Mouse (Mus musculus): ENCODE data around the gene Gm15127.
"Not testable (repeated sequence)": the region's sequence is repeated elsewhere in the genome, so short reads cannot be mapped to it uniquely, and the experiment has no call there.

Gm15127 gene

DNA sequence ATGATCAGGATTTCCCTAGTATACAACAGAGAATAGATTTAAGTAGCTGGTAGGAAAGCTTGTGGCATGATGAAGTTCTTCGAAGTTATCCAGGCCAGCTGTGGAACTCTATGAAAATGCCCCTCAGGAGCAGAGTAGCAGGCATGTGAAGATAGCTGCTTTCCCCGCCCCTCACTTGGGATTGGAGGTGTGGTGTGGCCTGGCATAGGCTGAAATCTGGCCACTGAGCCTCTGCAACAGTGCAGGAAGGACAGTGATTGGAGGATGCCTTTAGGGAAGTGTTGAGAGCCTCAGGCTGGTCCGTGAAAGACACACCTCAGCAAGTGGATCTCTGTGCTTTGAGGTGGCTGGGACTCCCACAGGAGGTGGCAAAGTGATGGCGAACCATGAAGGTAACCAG lies at the start of gene Gm15127:
Gene Gm15127, plus strand, starts transcription at position 301 of the 400 bp plus-strand sequence.
- not testable (repeated sequence) for DNase-seq (ENCODE audit: low spot score)

DNA sequence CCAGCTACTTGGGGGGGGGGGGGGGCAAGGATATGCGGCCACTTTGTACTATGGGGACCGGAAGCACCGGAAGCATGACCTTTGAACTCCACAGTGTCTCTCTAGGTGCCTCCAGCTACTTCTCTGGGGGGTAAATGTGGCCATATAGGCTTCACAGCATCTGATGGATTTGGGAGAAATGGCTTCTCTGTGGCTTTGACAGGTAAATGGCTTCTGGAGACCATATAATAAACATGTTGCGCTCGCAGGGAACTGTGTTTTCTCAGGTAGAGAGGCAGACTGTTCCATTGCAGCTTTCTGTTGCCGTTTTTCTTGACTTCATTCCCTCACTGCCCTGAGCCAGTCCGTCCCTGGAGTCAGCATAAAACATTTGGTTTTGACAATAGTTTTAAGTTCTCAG lies 48.3 kb upstream of the Gm15127 start, which contains the start of gene Gm8334:
Gene Gm8334, minus strand, starts transcription at position 101 of the 400 bp plus-strand sequence.
- DNase-seq (ENCODE audit: low spot score) = not testable (repeated sequence)

DNA sequence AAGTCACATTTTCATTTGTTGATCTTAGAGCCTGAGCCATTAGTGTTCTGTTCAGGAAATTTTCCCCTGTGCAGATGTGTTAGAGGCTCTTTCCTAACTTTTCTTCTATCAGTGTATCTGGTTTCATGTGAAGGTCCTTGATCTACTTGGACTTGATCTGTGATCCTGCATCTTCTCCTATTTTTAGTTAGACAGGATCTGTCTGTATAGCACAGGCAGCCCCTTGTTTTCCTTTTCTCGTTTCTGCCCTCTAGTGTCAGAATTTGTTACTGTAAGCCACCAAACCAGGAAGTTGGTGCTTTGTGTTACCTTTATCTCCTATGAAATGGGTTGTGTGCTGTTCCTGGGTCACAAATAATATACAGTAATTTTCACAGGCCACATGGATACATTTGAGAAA lies 12.9 kb downstream of the Gm15127 start:
- DNase-seq (ENCODE audit: low spot score) = not testable (repeated sequence)
